Mouse (Mus musculus) kidney, postnatal 14 days (tissue): Measurements from ENCODE around the gene Ruvbl2.
"Not testable (repeated sequence)": the region's sequence is repeated elsewhere in the genome, so short reads cannot be mapped to it uniquely, and the experiment has no call there.

Experiments
- DNase-seq: peaks from one replicate; pipeline ENCODE4 v3.0.0; 2022; ENCODE audit warnings: mixed read lengths

The Ruvbl2 gene

GRCm38 (mm10) chr7:45396337-45396775, 41.5 kb downstream of the Ruvbl2 start:
- DNase-seq = not testable (repeated sequence)

- peak; percentile 100 for DNase-seq
These were observed 42.1 kb downstream of the Ruvbl2 start, which contains the start of gene Snrnp70 for GRCm38 (mm10) chr7:45395578-45396336. Snrnp70 (minus strand) TSS chr7:45395742.

GRCm38 (mm10) chr7:45395129-45395541, 42.8 kb downstream of the Ruvbl2 start:
- DNase-seq = no peak

- no peak for DNase-seq
These were observed 51.8 kb downstream of the Ruvbl2 start for GRCm38 (mm10) chr7:45386077-45386476.

GRCm38 (mm10) chr7:45376057-45376456, 61.8 kb downstream of the Ruvbl2 start:
- DNase-seq = no peak

GRCm38 (mm10) chr7:45374620-45375019, 63.3 kb downstream of the Ruvbl2 start:
- no peak for DNase-seq

- no peak for DNase-seq
These were observed 65.5 kb downstream of the Ruvbl2 start for GRCm38 (mm10) chr7:45372371-45372770.
